Mouse (Mus musculus) liver, embryonic 14.5 days (tissue): ENCODE data around the gene Crhr1. TPM values are rescaled to one million over a fixed set of nuclear protein-coding genes. Genes with fewer than 3 reads are reported as not detected.
"Not testable (repeated sequence)": the region's sequence is repeated elsewhere in the genome, so short reads cannot be mapped to it uniquely, and the experiment has no call there.

Experiments
- ATAC-seq: fragments of 200-750 bp; cut with Nextera tagmentation; 2 replicates; pipeline ENCODE4 v1.8.0; 2017; ENCODE audit warnings: moderate number of reproducible peaks, mild to moderate bottlenecking, moderate library complexity; ENCODE audit not compliant: insufficient read depth
- DNase-seq, 3 experiments: peaks; one replicate each; pipeline ENCODE4 v3.0.0-alpha.2; 2012 to 2013; ENCODE audit warnings: low read depth in 3 of 3, low spot score in 3 of 3
- H3K27ac ChIP-seq: fragments of 300-500 bp; sonication (generic); 2 replicates; pipeline ENCODE4 v1.5.1; 2014; ENCODE audit warnings: moderate library complexity, mild to moderate bottlenecking, control low read depth, inconsistent platforms
- H3K27me3 ChIP-seq: fragments of 300-500 bp; sonication (generic); 2 replicates; pipeline ENCODE4 v1.6.1; 2014; ENCODE audit warnings: mild to moderate bottlenecking, low read length, moderate library complexity; ENCODE audit not compliant: control insufficient read depth, insufficient read depth
- H3K36me3 ChIP-seq: fragments of 300-500 bp; sonication (generic); replicated peaks from 2 replicates; pipeline ENCODE4 v1.6.1; 2014; ENCODE audit warnings: low read depth; ENCODE audit not compliant: control insufficient read depth, insufficient read depth
- H3K4me1 ChIP-seq, 2 experiments: fragments of 200-500 bp in 1 of 2; fragments of 300-500 bp in 1 of 2; sonication (generic) in 1 of 2; replicated peaks; 2 replicates each; pipeline ENCODE4 v1.6.1; 2012 to 2014; ENCODE audit warnings: antibody characterized with exemption in 1 of 2, inconsistent platforms in 1 of 2, low read length in 1 of 2; ENCODE audit not compliant: control insufficient read depth in 2 of 2, insufficient read depth in 2 of 2
- H3K4me2 ChIP-seq: fragments of 300-500 bp; sonication (generic); 2 replicates; pipeline ENCODE4 v1.6.1; 2014; ENCODE audit warnings: low read depth, mild to moderate bottlenecking, control low read depth, moderate library complexity
- H3K4me3 ChIP-seq, 2 experiments: fragments of 200-500 bp in 1 of 2; fragments of 300-500 bp in 1 of 2; sonication (generic) in 1 of 2; 2 replicates each; pipeline ENCODE4 v1.5.1; 2012 to 2014; ENCODE audit warnings: low read depth in 2 of 2, low read length in 2 of 2, mild to moderate bottlenecking in 2 of 2, control low read depth in 1 of 2, inconsistent platforms in 1 of 2, moderate library complexity in 1 of 2; ENCODE audit not compliant: insufficient read depth in 1 of 2
- H3K9ac ChIP-seq: fragments of 300-500 bp; sonication (generic); replicated peaks from 2 replicates; pipeline ENCODE4 v1.6.1; 2014; ENCODE audit warnings: mild to moderate bottlenecking, control low read depth, moderate library complexity
- H3K9me3 ChIP-seq: fragments of 300-500 bp; sonication (generic); 2 replicates; pipeline ENCODE4 v1.6.1; 2016; ENCODE audit warnings: low read length, mixed read lengths; ENCODE audit not compliant: control insufficient read depth
- CTCF ChIP-seq: IDR thresholded peaks from 2 replicates; pipeline ENCODE4 v1.5.1; 2016; ENCODE audit warnings: antibody characterized with exemption, low read depth, control low read depth
- EP300 ChIP-seq: IDR thresholded peaks from 2 replicates; pipeline ENCODE4 v1.6.1; 2016; ENCODE audit warnings: antibody characterized with exemption, low read depth
- WGBS: fragments of 180-500 bp; shearing (Covaris S2); extraction: QIAGEN DNeasy Blood & Tissue Kit; methylation state at CpG from one replicate; pipeline ENCODE4 v1.1.7; 2014; ENCODE audit not compliant: insufficient replicate concordance; 5-methylcytosine and 5-hydroxymethylcytosine counted together
- polyA plus RNA-seq, 2 experiments: library from polyadenylated mRNA; depleted of rRNA in 1 of 2; stranded (reverse) in 1 of 2; unstranded in 1 of 2; fragments of >200 nt; fragmentation: Nextera tagmentation in 1 of 2; extraction: Ambion mirVana in 1 of 2; gene quantifications; 2 replicates each; pipeline versions ENCODE4 v1.2.1 to v1.2.3; 2012 to 2014

Crhr1 gene
- polyA plus RNA-seq, 2 experiments, result not detected

DNA sequence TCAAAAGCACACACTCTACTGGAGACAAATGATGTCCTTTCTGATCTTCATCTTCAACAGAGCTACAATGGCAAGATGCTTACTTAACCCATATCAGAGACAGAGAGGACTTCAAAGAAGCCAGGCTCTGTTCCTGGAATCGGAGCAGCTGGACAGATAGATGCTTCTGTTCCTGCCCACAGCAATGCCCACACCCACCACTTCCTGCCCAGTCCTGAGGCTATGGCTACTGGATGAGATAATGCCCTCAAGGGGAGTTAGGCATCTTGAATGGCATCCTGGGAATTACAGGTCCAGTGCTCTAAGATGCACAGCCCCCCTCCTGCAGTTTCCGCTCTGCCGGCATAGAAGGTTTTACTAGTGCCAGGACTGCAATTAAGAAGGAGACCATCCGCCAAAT lies 73.9 kb downstream of the Crhr1 start:
- Histone ChIP-seq H3K9ac (no peak overlapping the region), H3K27me3 (no peaks in the 10 kb centered on the region), H3K4me3 (no peak overlapping the region), H3K4me1 (no peaks in the 10 kb centered on the region), H3K4me2 (no peak overlapping the region), H3K36me3 (no peaks in the 10 kb centered on the region), H3K27ac (no peak overlapping the region), H3K9me3 (no peaks in the 10 kb centered on the region)
- DNase-seq (no peak), ATAC-seq (no peak)
- WGBS, result 59% methylated on average over 4 of the region's 4 CpGs
- TF ChIP-seq CTCF, result no peak
- TF ChIP-seq EP300, result no peak

DNA sequence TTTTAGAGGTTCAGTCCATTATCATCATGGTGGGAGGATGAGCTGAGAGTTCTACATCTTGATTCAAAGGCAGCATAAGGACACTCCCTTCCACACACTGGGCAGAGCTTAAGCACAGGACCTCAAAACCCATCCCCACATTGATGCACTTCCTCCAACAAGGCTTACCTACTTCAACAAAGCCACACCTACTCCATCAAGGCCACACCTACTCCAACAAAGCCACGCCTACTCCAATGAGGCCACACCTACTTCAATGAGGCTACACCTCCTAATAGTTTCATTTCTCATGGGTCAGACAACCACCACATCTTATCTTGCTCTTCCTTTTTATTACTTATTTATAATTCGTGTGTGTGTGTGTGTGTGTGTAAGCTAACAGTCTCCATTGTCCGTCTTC lies 76.4 kb downstream of the Crhr1 start:
- Histone ChIP-seq H3K4me1 (no peaks in the 10 kb centered on the region), H3K27ac (no peak overlapping the region), H3K27me3 (no peaks in the 10 kb centered on the region), H3K9ac (no peak overlapping the region), H3K9me3 (no peaks in the 10 kb centered on the region), H3K36me3 (no peaks in the 10 kb centered on the region), H3K4me2 (no peak overlapping the region), H3K4me3 (no peak overlapping the region)
- ATAC-seq, result no peak
- no peak for DNase-seq
- TF ChIP-seq CTCF, result no peak
- no peak for TF ChIP-seq EP300
- WGBS, result 23% methylated on average over 3 of the region's 3 CpGs

DNA sequence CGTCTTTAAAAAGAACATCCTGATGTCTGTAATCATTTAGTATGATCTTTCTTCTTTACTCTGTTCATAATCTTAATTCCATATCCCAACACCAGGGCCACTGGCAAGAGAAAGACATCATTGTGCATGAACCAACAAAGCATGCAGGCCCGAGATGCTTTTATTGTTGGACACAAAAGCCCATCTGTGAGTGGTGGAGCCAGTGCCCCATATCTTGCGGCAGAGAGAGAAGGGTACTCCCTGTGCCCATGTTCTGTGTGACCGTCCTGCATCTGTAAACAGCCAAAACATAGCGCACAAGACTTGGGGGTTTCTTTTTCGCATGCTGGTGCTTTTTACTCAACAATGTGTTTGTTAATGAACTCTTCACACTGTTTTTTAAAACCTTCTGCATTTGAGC lies 78.6 kb downstream of the Crhr1 start:
- Histone ChIP-seq H3K27ac (no peak overlapping the region), H3K4me3 (no peak overlapping the region), H3K4me2 (no peak overlapping the region), H3K4me1 (no peaks in the 10 kb centered on the region), H3K9ac (no peak overlapping the region), H3K9me3 (no peaks in the 10 kb centered on the region), H3K36me3 (no peaks in the 10 kb centered on the region), H3K27me3 (no peaks in the 10 kb centered on the region)
- ATAC-seq (no peak), DNase-seq (no peak)
- TF ChIP-seq EP300 (no peak), CTCF (no peak)
- 62% methylated on average over 6 of the region's 6 CpGs for WGBS

DNA sequence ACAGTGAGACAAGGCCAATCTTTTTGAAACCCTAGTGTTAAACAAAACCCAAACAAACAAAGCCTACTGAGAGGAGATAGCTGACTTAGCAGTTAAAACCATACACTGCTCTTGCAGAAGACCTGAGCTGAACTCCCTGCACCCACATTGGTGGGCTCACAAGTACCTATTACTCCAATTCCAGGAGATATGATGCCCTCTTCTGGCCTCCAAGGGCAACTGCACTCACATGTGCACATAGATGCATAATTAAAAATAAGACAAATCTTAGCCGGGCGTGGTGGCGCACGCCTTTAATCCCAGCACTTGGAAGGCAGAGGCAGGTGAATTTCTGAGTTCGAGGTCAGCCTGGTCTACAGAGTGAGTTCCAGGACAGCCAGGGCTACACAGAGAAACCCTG lies 81.5 kb downstream of the Crhr1 start:
- WGBS, result 85% methylated on average over 5 of the region's 5 CpGs
- not testable (repeated sequence) for H3K9me3 ChIP-seq

DNA sequence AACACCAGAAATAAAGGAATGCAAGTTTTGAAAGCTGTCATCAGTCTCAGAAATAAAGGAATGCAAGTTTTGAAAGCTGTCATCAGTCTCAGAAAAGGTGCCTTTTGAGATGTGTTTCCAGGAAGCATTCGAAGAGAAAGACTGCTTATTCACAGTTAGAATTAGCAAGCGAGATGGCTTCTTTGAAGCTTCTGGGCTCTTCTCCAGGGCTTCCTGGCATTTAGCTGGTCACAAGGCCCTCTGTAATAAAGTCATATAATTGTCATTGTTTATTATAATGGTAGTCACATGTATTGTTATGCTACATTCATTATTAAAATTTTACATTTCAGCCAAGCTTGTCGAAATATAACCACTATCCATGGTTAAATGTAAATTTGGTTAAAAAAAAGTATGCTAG lies 85.4 kb downstream of the Crhr1 start:
- DNase-seq, result no peak
- TF ChIP-seq CTCF, result no peak
- no peak for TF ChIP-seq EP300
- Histone ChIP-seq H3K9ac (no peak overlapping the region), H3K4me2 (no peak overlapping the region), H3K27ac (no peak overlapping the region), H3K36me3 (no peaks in the 10 kb centered on the region), H3K4me3 (no peak overlapping the region), H3K4me1 (no peaks in the 10 kb centered on the region), H3K27me3 (no peaks in the 10 kb centered on the region), H3K9me3 (no peaks in the 10 kb centered on the region)
- ATAC-seq, result no peak
- WGBS, result 58% methylated on average over 3 of the region's 3 CpGs

More for the DNA sequence above, 81.5 kb downstream of the Crhr1 start:
- H3K4me2 ChIP-seq, H3K4me3 ChIP-seq, H3K4me1 ChIP-seq, H3K27me3 ChIP-seq, H3K27ac ChIP-seq, H3K36me3 ChIP-seq, H3K9ac ChIP-seq, ATAC-seq, DNase-seq: not testable (repeated sequence)

DNA sequence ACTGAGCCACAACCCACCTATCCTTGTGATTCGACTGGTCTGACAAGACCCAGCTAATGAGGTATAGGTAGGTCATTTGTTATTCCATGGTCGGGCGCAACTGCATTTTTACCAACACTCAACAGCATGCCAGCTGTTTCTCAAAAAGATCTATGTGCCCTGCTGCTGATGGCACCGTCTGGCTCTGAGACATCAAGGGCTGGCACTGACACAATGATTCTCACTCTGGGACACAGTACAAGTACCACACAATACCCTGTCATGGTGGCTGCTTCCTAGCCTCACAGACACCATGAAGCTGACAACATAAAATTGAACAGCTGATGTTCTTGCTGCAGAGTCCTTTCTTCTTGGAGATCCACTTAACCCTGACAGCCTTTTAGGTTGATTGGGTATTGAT lies 87.6 kb downstream of the Crhr1 start:
- H3K27me3 ChIP-seq, result no peaks in the 10 kb centered on the region
- H3K4me3 ChIP-seq, result no peak overlapping the region
- H3K36me3 ChIP-seq, result no peaks in the 10 kb centered on the region
- no peak for TF ChIP-seq EP300
- TF ChIP-seq CTCF, result no peak
- no peak for DNase-seq
- 54% methylated on average over 4 of the region's 4 CpGs for WGBS
- H3K9me3 ChIP-seq, result no peaks in the 10 kb centered on the region
- no peak for ATAC-seq
- no peak overlapping the region for H3K27ac ChIP-seq
- no peak overlapping the region for H3K4me2 ChIP-seq
- H3K9ac ChIP-seq, result no peak overlapping the region
- no peaks in the 10 kb centered on the region for H3K4me1 ChIP-seq
